Mouse (Mus musculus) liver, embryonic 13.5 days (tissue): ENCODE results near the gene Sfxn2. TPM values are rescaled to one million over a fixed set of nuclear protein-coding genes. Genes with fewer than 3 reads are reported as not detected.
A peak's percentile ranks its signal among the peaks of the same experiment; 100 is the strongest.

ENCODE experiments used
- ATAC-seq: fragments of 200-750 bp; cut with Nextera tagmentation; 2 replicates; pipeline ENCODE4 v1.8.0; 2017; ENCODE audit warnings: low read depth, mild to moderate bottlenecking, moderate number of reproducible peaks, moderate library complexity
- DNase-seq: peaks from one replicate; pipeline ENCODE4 v3.0.0; 2022
- H3K27ac ChIP-seq: fragments of 300-500 bp; sonication (generic); 2 replicates; pipeline ENCODE4 v1.5.1; 2015; ENCODE audit warnings: moderate library complexity, mild to moderate bottlenecking, inconsistent platforms
- H3K27me3 ChIP-seq: fragments of 300-500 bp; sonication (generic); 2 replicates; pipeline ENCODE4 v1.6.1; 2015; ENCODE audit warnings: mild to moderate bottlenecking, inconsistent platforms
- H3K36me3 ChIP-seq: fragments of 300-500 bp; sonication (generic); 2 replicates; pipeline ENCODE4 v1.6.1; 2015; ENCODE audit warnings: mild to moderate bottlenecking, inconsistent platforms
- H3K4me1 ChIP-seq: fragments of 300-500 bp; sonication (generic); replicated peaks from 2 replicates; pipeline ENCODE4 v1.6.1; 2015; ENCODE audit warnings: inconsistent platforms
- H3K4me2 ChIP-seq: fragments of 300-500 bp; sonication (generic); 2 replicates; pipeline ENCODE4 v1.6.1; 2015; ENCODE audit warnings: inconsistent platforms, mild to moderate bottlenecking, moderate library complexity
- H3K4me3 ChIP-seq: fragments of 300-500 bp; sonication (generic); replicated peaks from 2 replicates; pipeline ENCODE4 v1.5.1; 2015; ENCODE audit warnings: mild to moderate bottlenecking, inconsistent platforms
- H3K9ac ChIP-seq: fragments of 300-500 bp; sonication (generic); 2 replicates; pipeline ENCODE4 v1.6.1; 2015; ENCODE audit warnings: mild to moderate bottlenecking, inconsistent platforms
- H3K9me3 ChIP-seq: fragments of 300-500 bp; sonication (generic); replicated peaks from 2 replicates; pipeline ENCODE4 v1.6.1; 2016; ENCODE audit warnings: inconsistent platforms
- WGBS: fragments of 180-500 bp; shearing (Covaris S2); methylation state at CpG from one replicate; pipeline ENCODE4 v1.1.7; 2015; ENCODE audit not compliant: insufficient replicate concordance; 5-methylcytosine and 5-hydroxymethylcytosine counted together
- polyA plus RNA-seq: library from polyadenylated mRNA; unstranded; fragments of >200 nt; fragmentation: Nextera tagmentation; extraction: Ambion mirVana; gene quantifications from 2 replicates; pipeline ENCODE4 v1.2.1, GENCODE M21; 2015

Sfxn2 gene
- polyA plus RNA-seq, 1 experiment from 2014 or later, result 18.3 TPM

GRCm38 (mm10) chr19:46530449-46530990 is 42.6 kb upstream of the Sfxn2 start:
- H3K9ac ChIP-seq, result peak overlapping the region; percentile 44
- H3K27me3 ChIP-seq, result peaks cover 14% of the 10 kb centered on the region; the same call in 1 of the 2 replicates
- 48% methylated on average over 8 of the region's 8 CpGs for WGBS
- H3K9me3 ChIP-seq, result no peaks in the 10 kb centered on the region
- H3K27ac ChIP-seq, result no peak overlapping the region
- H3K4me1 ChIP-seq, result peaks cover 62% of the 10 kb centered on the region
- ATAC-seq (no peak), DNase-seq (no peak)
- H3K4me3 ChIP-seq, result no peak overlapping the region
- H3K36me3 ChIP-seq, result no peaks in the 10 kb centered on the region
- 0 out of 2 replicates have a peak overlapping the region, but pooled peaks have one; percentile 29 for H3K4me2 ChIP-seq

GRCm38 (mm10) chr19:46531071-46532030 is 41.8 kb upstream of the Sfxn2 start:
- peaks cover 14% of the 10 kb centered on the region; the same call in 1 of the 2 replicates for H3K27me3 ChIP-seq
- H3K36me3 ChIP-seq, result no peaks in the 10 kb centered on the region
- H3K4me3 ChIP-seq, result no peak overlapping the region
- WGBS, result 25% methylated on average over 16 of the region's 16 CpGs
- peak overlapping the region; percentile 34 for H3K4me2 ChIP-seq
- H3K27ac ChIP-seq, result peak overlapping the region; percentile 15; the same call in 1 of the 2 replicates
- no peaks in the 10 kb centered on the region for H3K9me3 ChIP-seq
- peaks cover 62% of the 10 kb centered on the region for H3K4me1 ChIP-seq
- peak overlapping the region; percentile 49 for H3K9ac ChIP-seq
- DNase-seq (no peak), ATAC-seq (no peak)

- H3K4me3 ChIP-seq, result no peak overlapping the region
- peak; percentile 67 for ATAC-seq
- peak overlapping the region; percentile 27 for H3K27ac ChIP-seq
- peaks cover 62% of the 10 kb centered on the region for H3K4me1 ChIP-seq
- 14% methylated on average over 10 of the region's 10 CpGs for WGBS
- peak overlapping the region; percentile 49 for H3K9ac ChIP-seq
- no peaks in the 10 kb centered on the region for H3K9me3 ChIP-seq
- peak; percentile 42 for DNase-seq
- H3K27me3 ChIP-seq, result peaks cover 14% of the 10 kb centered on the region; the same call in 1 of the 2 replicates
- no peaks in the 10 kb centered on the region for H3K36me3 ChIP-seq
- H3K4me2 ChIP-seq, result peak overlapping the region; percentile 34; the same call in 1 of the 2 replicates
These were observed 41.0 kb upstream of the Sfxn2 start for GRCm38 (mm10) chr19:46532031-46532688.

- Histone ChIP-seq H3K27me3 (peaks cover 7% of the 10 kb centered on the region; the same call in 1 of the 2 replicates), H3K4me1 (peaks cover 56% of the 10 kb centered on the region), H3K9me3 (no peaks in the 10 kb centered on the region), H3K4me3 (no peak overlapping the region), H3K4me2 (no peak overlapping the region), H3K27ac (peak overlapping the region; percentile 31; the same call in 1 of the 2 replicates), H3K36me3 (no peaks in the 10 kb centered on the region), H3K9ac (no peak overlapping the region)
- DNase-seq, result no peak
- no peak for ATAC-seq
- 59% methylated on average over 4 of the region's 4 CpGs for WGBS
These were observed 40.1 kb upstream of the Sfxn2 start for GRCm38 (mm10) chr19:46533066-46533465.

- no peak for ATAC-seq
- H3K27ac ChIP-seq, result peak overlapping the region; percentile 31; the same call in 1 of the 2 replicates
- no peak overlapping the region for H3K4me3 ChIP-seq
- 0 out of 2 replicates have a peak, but pooled peaks cover 7% of the 10 kb centered on the region for H3K27me3 ChIP-seq
- 79% methylated on average over 5 of the region's 5 CpGs for WGBS
- H3K36me3 ChIP-seq, result no peaks in the 10 kb centered on the region
- no peak overlapping the region for H3K4me2 ChIP-seq
- H3K9ac ChIP-seq, result no peak overlapping the region
- peaks cover 52% of the 10 kb centered on the region for H3K4me1 ChIP-seq
- DNase-seq, result no peak
- H3K9me3 ChIP-seq, result no peaks in the 10 kb centered on the region
These were observed 39.6 kb upstream of the Sfxn2 start for GRCm38 (mm10) chr19:46533525-46533924.

- no peak overlapping the region for H3K27ac ChIP-seq
- DNase-seq (no peak), ATAC-seq (no peak)
- H3K9me3 ChIP-seq, result no peaks in the 10 kb centered on the region
- 63% methylated on average over 6 of the region's 6 CpGs for WGBS
- no peaks in the 10 kb centered on the region for H3K36me3 ChIP-seq
- H3K4me3 ChIP-seq, result no peak overlapping the region
- H3K4me2 ChIP-seq, result no peak overlapping the region
- no peak overlapping the region for H3K9ac ChIP-seq
- H3K4me1 ChIP-seq, result peaks cover 41% of the 10 kb centered on the region
- H3K27me3 ChIP-seq, result 0 out of 2 replicates have a peak, but pooled peaks cover 3% of the 10 kb centered on the region
These were observed 38.5 kb upstream of the Sfxn2 start for GRCm38 (mm10) chr19:46534542-46535098.

GRCm38 (mm10) chr19:46537357-46537756 is 35.8 kb upstream of the Sfxn2 start:
- Histone ChIP-seq H3K27ac (no peak overlapping the region), H3K27me3 (no peaks in the 10 kb centered on the region), H3K9me3 (no peaks in the 10 kb centered on the region), H3K9ac (no peak overlapping the region), H3K4me2 (no peak overlapping the region), H3K36me3 (peaks cover 7% of the 10 kb centered on the region; the same call in 1 of the 2 replicates), H3K4me3 (no peak overlapping the region), H3K4me1 (peaks cover 21% of the 10 kb centered on the region)
- ATAC-seq, result no peak
- WGBS, result 89% methylated on average over 9 of the region's 9 CpGs
- DNase-seq, result no peak

- H3K4me2 ChIP-seq, result no peak overlapping the region
- no peak overlapping the region for H3K27ac ChIP-seq
- WGBS, result 73% methylated on average over 6 of the region's 6 CpGs
- H3K9me3 ChIP-seq, result no peaks in the 10 kb centered on the region
- DNase-seq, result no peak
- peaks cover 16% of the 10 kb centered on the region for H3K4me1 ChIP-seq
- H3K4me3 ChIP-seq, result no peak overlapping the region
- no peaks in the 10 kb centered on the region for H3K27me3 ChIP-seq
- H3K36me3 ChIP-seq, result peaks cover 7% of the 10 kb centered on the region; the same call in 1 of the 2 replicates
- ATAC-seq, result no peak; the same call in 1 of the 2 replicates
- no peak overlapping the region for H3K9ac ChIP-seq
These were observed 35.0 kb upstream of the Sfxn2 start for GRCm38 (mm10) chr19:46538213-46538612.

GRCm38 (mm10) chr19:46542750-46543149 is 30.4 kb upstream of the Sfxn2 start:
- Histone ChIP-seq H3K4me2 (no peak overlapping the region), H3K27ac (no peak overlapping the region), H3K4me3 (no peak overlapping the region), H3K27me3 (no peaks in the 10 kb centered on the region), H3K36me3 (peaks cover 13% of the 10 kb centered on the region; the same call in 1 of the 2 replicates), H3K9ac (no peak overlapping the region), H3K9me3 (no peaks in the 10 kb centered on the region), H3K4me1 (peaks cover 21% of the 10 kb centered on the region)
- ATAC-seq (peak; percentile 53; the same call in 1 of the 2 replicates), DNase-seq (no peak)
- 75% methylated on average over 8 of the region's 8 CpGs for WGBS

- Histone ChIP-seq H3K9ac (no peak overlapping the region), H3K27me3 (no peaks in the 10 kb centered on the region), H3K9me3 (no peaks in the 10 kb centered on the region), H3K27ac (no peak overlapping the region), H3K4me3 (no peak overlapping the region), H3K36me3 (peaks cover 19% of the 10 kb centered on the region; the same call in 1 of the 2 replicates), H3K4me2 (no peak overlapping the region), H3K4me1 (peaks cover 13% of the 10 kb centered on the region)
- ATAC-seq (no peak), DNase-seq (no peak)
- 66% methylated on average over 6 of the region's 6 CpGs for WGBS
These were observed 25.6 kb upstream of the Sfxn2 start for GRCm38 (mm10) chr19:46547565-46547964.
